Mouse (Mus musculus): Measurements from ENCODE around the gene Ndufs4. TPM values are rescaled to one million over a fixed set of nuclear protein-coding genes. Genes with fewer than 3 reads are reported as not detected.
"Not testable (repeated sequence)": the region's sequence is repeated elsewhere in the genome, so short reads cannot be mapped to it uniquely, and the experiment has no call there.

The Ndufs4 gene
- polyA plus RNA-seq, 1 experiment = 51.6 TPM

GRCm38 (mm10) chr13:114343001-114343400, 45.1 kb downstream of the Ndufs4 start:
- no peak for DNase-seq (ENCODE audit: low read depth)

GRCm38 (mm10) chr13:114319835-114320389, 68.1 kb downstream of the Ndufs4 start:
- no peak for DNase-seq (ENCODE audit: low read depth)

GRCm38 (mm10) chr13:114319136-114319535, 68.9 kb downstream of the Ndufs4 start:
- DNase-seq (ENCODE audit: low read depth) = no peak

- DNase-seq (ENCODE audit: low read depth) = no peak
These were observed 72.7 kb downstream of the Ndufs4 start for GRCm38 (mm10) chr13:114315374-114315773.

- no peak for DNase-seq (ENCODE audit: low read depth)
These were observed 73.1 kb downstream of the Ndufs4 start for GRCm38 (mm10) chr13:114314953-114315352.

GRCm38 (mm10) chr13:114310591-114310990, 77.5 kb downstream of the Ndufs4 start:
- DNase-seq (ENCODE audit: low read depth) = no peak

- DNase-seq (ENCODE audit: low read depth) = no peak
These were observed 83.4 kb downstream of the Ndufs4 start for GRCm38 (mm10) chr13:114304684-114305083.

GRCm38 (mm10) chr13:114303466-114304175, 84.4 kb downstream of the Ndufs4 start:
- DNase-seq (ENCODE audit: low read depth) = no peak

- DNase-seq (ENCODE audit: low read depth) = no peak
These were observed 90.3 kb downstream of the Ndufs4 start for GRCm38 (mm10) chr13:114297761-114298160.

- peak; percentile 57 for DNase-seq (ENCODE audit: low read depth)
These were observed 91.5 kb downstream of the Ndufs4 start for GRCm38 (mm10) chr13:114296556-114296955.

GRCm38 (mm10) chr13:114289411-114289810, 98.6 kb downstream of the Ndufs4 start:
- no peak for DNase-seq (ENCODE audit: low read depth)

GRCm38 (mm10) chr13:114288511-114288910, 99.5 kb downstream of the Ndufs4 start:
- DNase-seq (ENCODE audit: low read depth) = no peak

GRCm38 (mm10) chr13:114278690-114279089, 109.4 kb downstream of the Ndufs4 start:
- DNase-seq (ENCODE audit: low read depth) = not testable (repeated sequence)

GRCm38 (mm10) chr13:114277277-114277676, 110.8 kb downstream of the Ndufs4 start:
- DNase-seq (ENCODE audit: low read depth) = no peak

- DNase-seq (ENCODE audit: low read depth) = no peak
These were observed 116.5 kb downstream of the Ndufs4 start for GRCm38 (mm10) chr13:114271410-114272105.

- no peak for DNase-seq (ENCODE audit: low read depth)
These were observed 120.3 kb downstream of the Ndufs4 start for GRCm38 (mm10) chr13:114267741-114268140.

GRCm38 (mm10) chr13:114260486-114261205, 127.4 kb downstream of the Ndufs4 start:
- no peak for DNase-seq (ENCODE audit: low read depth)

GRCm38 (mm10) chr13:114254697-114255096, 133.4 kb downstream of the Ndufs4 start:
- DNase-seq (ENCODE audit: low read depth) = no peak
